Mouse (Mus musculus) retina, postnatal 7 days (tissue): ENCODE measurements at regions not wholly inside any gene's neighbourhood (a gene's known extent, or its start where the extent isn't known, plus 50 kb on each side); places are given as distances from the start of the nearest gene placed in this dataset.

ENCODE experiments used
- DNase-seq: peaks from one replicate; pipeline ENCODE4 v3.0.0-alpha.2; 2012; ENCODE audit warnings: low read depth, low spot score

DNA sequence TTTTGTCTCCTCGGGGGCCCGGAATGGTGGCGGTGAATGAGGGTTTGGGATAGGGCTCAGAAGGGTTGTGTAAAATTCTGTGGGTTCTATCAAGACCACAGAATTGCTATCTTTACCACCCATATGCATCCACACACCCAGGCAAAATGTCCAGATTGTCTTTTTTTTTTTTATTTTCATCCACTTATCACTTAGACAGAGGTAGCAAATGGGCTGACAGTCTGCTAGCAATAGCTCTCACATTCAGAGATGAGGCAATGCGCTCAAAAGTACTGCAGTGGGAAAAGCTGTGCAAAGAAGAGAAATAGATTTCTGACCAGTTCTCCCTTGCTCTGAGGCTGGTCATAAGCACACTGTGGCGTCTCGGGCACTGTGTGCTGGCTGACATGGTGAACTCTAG is 154.5 kb downstream of the Dad1 start:
- DNase-seq = no peak

DNA sequence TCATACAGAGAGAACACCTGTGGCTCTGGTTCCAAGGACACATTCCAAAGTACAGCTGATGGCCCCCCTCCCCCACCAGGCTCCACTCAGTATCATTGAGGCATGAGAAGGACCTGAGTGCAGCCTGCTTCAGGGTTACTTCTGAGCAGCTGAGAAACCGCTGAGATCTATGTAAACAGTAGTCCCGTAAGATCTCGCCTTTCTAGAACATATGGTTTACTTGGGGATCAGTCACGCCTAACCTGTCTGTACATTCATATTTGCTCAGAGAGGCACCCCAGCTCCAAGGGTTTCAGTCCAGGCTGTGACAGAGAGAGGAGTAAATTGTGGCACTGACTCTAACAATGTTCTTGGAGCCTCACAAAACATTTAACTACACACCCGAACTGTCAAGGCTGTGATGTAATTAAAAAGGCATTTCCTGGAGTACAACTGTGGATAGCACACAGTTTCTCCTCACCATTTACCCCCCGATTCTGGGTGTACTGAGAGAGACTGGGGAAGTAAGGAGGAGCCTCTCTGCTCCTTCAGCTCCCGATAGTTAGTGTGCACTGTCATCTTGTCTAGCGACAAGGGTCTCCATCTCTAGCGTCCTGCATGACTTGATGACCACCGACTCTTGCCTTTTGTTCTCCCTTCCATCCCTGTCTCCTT is 155.7 kb downstream of the Dad1 start:
- no peak for DNase-seq

DNA sequence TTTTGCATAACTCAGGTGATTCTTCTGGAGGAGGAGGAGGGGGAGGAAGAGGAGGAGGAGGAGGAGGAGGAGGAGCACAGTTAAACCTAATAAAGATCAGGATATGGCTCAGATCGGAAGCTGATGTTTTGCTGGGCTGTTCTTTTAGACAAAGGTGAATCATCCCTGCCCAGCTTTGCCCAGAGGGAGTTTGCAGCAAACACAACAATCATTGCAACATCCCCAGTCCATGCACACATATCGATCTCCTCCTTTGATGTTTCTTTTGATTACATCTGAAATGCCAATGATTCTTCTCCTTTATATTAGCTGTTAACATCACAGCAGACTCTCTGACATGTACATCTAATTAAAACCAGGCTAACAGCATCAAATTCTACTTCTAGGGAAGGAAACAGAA is 156.9 kb downstream of the Dad1 start:
- no peak for DNase-seq

DNA sequence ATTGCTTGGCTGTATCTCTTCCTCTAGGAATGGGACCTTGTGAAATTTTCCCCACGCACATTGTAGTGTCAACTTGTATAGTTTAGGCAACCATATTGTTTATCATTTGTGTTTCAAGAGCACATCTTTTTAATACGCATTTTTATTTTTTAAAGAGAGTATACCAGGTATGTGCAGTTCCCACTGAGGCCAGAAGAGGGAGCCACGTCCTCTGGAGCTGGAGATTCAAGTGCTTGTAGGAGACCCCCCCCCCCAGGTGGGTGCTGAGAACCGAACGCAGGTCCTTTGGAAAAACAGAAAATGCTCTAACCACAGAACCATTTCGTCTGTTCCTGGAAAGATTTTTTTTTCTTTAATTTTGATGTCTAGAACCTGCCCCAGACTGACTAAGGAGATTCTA is 161.5 kb downstream of the Dad1 start:
- DNase-seq = no peak

DNA sequence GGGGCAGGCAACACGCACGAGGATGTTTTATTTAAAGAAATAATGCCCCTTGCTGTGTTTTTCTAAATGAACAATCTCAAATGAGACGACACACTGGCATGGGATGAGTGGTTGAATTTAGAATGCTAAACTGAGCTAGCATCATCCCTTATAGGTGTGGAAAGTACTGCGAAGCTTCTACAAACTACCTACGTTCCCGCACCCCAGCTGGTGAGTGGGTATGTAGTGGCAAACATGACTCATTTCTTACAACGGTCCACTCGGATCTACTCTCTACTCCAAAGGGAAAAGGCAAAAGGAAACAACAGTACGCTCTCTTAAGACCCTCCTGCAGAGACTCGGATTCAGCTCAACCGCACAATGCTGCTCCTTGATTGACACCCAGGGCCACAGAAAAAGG is 167.2 kb downstream of the Dad1 start:
- DNase-seq = no peak

DNA sequence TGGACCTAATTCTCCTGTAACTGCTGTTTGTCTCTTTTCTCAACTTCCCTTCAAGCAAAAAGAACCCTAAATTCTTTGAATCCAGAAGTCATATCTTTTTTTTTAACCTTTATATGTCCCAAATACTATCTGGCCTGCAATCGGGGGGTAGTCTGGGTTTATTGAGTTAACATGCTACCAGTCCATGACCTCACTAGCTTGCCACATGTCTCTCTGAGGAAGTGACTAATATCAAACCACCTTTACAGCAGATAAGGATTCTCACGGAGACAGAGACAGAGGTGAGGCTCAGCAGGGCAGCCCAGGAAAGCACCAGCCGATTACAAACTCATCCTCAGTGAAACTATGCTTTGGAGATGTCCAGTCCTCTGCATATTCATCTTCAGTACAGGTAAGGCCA is 179.2 kb downstream of the Dad1 start:
- no peak for DNase-seq

DNA sequence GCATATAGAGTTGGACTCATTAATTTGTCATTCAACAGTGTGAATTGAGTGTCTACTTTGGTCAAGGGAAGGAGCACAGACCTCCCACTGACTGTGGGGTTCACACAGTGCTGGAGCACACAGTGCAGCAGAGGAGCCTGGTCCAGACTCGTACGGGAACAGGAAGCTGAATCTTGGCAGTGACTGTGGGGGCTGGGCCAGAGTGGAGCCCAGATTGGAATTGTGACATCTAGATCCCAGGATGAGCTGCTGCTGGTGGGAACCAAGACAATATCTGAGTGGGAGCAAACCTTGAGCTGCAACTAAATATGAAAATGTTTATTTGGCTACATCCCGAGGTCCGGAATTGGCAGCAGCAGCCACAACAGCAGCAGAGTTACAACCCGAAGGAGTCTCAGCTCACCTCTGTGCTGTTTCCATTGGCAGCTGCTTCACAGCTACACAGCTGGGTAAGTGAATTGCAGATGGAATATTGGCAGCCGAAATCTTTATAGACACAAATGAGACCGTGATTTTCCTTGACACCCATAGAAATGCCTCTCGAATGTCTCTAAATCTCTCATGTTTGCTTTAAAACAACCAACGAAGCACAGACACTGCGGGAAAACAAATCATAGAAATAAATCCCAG is 181.5 kb downstream of the Dad1 start:
- no peak for DNase-seq

DNA sequence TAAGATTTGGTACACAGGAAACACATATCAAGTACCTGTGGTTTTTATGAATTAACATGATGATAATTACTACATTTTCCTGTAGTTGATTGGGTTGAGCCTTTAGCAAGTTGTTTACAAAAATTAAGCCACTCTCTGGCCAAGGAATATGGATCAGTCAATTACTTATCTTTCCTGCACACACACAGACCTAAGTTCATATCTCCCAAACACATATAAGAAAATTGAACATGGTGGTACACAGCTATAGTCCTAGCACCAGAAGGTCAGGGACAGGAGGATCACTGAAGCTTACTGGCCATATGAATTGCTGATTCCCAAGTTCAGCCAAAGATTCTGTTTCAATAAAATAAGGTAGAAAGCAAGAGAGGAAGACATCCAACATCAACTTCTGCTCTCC is 183.7 kb downstream of the Dad1 start:
- DNase-seq = no peak

DNA sequence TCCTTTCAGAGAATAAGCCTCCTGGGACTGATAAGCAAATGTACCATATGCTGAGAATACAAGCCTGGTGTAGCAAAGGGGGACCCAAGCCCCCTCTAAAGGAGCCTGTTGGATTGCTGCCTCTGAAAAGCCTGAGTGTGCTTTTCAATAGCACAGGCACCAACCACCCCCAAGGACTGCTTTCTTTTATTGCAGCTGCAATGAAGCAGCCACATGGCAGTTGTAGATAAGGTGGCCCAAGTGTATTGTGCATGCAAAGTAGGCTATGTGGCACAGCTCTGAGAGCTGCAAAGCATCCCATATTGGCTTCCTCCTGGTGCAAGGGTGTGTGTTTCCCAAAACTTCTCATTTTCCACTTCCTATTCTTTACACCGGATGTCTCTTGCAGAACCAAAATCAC is 185.2 kb downstream of the Dad1 start:
- no peak for DNase-seq

DNA sequence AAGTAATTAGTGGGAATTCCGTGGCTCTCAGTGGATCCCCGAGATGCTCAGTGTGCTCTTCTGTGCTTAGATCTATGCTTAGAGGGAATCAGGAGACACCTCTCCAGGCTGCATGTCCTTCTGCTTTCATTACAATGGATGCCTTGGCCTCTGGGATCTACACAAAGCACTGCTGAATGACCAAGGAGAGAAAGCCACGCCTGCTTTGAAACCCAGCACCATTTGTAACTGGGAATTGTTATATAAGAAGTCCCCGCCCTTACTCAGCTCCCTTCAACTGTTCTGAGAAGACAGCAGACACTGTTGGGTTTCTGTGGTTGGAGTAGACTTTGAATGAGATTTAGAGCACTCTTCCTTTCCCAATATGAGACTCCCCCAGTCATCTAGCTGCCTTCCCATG is 188.4 kb downstream of the Dad1 start:
- no peak for DNase-seq

DNA sequence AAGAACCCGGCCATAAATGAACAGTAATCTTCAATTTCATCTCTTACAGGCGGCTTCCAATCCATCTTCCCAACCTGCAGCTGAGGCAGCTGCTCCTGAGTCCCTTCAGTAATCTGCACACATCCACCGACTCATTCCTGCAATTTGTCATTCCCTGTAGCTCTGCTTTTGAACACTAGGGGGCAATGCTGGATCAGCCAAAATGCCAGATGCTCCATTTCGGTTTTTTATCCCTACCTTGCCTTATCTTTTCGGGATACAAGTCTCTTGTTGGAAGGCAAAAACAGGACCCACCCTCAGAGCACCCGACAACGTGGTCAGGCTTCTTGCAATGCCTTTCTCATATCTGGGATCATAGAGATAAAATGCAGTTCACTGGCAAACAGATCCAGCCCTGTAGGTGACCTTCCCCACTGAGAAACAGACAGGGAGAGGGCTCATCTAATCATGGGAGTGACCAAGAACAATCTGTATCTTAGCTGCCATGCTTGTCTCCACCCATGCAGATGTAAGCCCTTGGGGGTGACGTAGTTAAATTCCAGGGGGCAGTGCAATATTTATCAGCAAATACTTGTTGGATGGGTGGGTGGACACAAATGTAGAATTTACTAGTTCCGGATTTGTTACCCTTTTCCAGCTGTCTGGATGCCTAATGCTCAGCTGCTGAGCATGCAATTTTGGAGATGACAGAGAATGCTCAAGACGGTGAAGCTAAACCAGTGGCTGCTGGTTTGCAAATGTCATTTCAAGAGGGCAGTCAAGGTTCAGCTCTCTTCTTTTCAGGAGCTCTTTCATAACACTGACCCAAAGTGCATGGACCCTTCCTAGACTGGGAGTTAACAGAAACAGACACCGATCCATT is 189.1 kb downstream of the Dad1 start:
- DNase-seq = peak; percentile 68

DNA sequence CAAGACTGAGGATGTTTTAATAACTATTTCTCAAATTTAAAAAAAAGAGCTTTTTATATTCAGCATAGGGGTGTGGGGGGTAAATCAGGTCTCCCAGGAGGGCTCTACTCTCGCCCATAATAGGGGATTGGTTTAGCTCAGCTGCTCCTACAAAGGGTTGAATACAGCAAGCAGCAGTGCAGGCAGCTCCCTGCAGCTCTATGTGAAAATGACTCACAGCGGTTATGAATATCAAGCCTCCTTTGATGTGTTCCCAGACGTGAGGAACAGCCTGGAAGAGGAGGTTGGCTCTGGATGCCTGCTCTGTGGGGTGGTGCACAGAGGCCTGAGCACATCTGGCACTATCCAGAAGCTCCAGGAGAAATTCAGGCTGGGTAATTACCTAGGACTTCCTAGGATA is 192.3 kb downstream of the Dad1 start:
- DNase-seq = no peak

DNA sequence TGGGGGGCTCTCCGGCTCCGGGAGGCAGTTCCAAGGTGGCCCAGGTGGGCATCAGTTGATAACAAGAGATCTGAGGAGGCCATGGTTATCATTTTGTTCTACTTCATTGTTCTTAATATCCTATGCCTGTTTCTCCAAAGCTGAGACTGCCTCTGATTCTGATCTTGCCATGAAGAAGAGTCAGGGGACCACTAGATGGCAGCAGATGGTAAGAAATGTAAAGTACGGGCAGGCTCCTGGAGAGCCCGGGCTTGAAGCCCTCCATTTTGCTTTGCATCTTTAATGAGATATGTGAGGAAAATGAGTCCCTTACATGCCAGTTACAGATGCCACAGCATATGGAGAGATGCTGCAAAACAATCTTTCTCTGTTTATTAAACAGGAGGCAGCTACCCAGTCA is 194.1 kb downstream of the Dad1 start:
- peak; percentile 82 for DNase-seq

DNA sequence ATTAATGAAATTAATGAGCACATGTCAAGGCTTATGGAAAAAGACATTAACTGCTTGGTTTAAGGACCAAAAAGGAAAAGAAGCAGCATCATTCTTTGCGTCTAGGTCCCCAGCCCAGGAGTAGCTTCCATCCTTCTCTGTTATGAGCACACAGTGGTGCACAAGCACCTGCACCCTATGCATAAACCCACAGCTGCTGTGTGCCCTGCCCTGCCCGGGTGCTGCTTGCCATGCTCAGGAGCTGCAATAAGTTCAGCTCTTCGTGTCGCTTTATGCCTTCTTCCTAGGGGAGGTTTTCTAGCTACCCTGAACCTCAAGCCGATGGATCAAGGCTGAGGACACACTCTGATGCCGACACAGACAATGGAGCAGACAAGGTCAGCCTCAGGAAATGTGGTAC is 194.8 kb downstream of the Dad1 start:
- no peak for DNase-seq

DNA sequence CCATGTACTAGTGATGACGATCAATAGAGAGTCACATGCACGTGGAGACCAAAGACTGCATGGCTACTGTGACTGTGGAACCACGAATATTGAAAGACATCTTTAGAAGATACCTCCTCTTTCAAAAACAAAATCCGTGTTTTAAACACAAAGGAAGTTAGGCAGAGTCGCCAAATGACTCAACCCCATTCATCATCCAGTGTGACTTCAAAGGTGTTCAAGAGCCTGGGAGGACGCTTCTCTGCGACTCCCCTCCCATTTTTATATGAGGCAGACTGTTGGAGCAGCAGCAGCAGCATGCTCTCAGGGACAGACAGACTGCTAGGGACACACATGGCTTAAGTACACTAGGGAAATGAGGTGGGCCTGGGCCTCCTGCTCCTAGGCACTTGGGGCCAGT is 197.2 kb downstream of the Dad1 start:
- DNase-seq = no peak

DNA sequence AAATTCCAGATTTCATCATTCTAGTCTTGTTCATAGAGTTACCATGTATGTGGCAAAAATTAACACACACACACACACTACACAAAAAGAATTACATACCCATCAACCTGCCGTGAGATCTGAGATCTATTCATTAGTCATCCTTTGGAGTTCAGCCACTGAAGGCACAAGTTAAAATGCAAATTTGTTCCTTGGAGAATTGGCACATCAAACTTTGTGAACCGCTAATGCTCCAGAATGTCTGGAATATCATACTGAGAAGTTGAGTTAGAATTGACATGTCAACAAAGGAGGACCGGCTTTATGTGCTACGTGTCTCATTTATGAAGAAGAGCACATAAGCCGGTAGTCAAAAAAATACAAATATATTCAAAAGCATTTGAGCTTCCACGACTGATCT is 198.5 kb downstream of the Dad1 start:
- no peak for DNase-seq

DNA sequence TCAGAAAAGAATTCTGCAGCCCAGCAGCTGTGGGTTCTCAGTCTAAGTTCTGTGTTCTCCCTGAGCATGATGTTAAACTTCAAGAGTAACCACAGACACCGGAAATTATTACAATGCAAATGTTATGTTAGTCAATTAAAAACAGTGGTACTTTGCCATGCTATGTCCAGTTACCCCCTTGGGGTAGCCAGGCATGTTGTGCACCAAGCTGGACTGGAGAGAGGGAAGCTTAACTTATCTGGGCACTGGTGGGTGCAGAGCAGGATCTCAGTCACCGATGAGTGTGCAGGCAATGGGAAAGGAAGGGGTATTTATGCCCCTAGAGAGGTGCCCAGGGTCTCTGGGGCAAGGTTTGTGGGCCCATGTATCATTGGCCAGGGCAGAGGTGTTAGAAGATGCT is 211.6 kb downstream of the Dad1 start:
- DNase-seq = no peak

DNA sequence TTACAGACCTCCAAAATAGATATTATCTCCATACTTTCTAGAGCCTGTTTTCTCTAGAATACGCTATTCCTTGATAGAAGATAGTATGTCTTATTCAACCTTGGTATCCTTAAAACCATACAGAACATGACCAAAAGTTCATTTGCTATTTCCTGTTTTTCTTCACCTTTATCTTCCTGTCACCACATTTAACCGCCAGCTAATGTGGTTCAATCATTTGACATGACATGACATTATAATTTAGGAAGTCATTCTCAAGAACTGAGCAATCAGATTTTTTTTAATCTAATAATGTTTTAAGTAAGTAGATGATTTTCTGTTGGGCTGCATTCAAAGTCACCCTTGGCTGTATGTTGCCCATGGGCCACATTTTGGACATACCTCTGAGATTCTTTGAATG is 213.3 kb downstream of the Dad1 start:
- DNase-seq = no peak

DNA sequence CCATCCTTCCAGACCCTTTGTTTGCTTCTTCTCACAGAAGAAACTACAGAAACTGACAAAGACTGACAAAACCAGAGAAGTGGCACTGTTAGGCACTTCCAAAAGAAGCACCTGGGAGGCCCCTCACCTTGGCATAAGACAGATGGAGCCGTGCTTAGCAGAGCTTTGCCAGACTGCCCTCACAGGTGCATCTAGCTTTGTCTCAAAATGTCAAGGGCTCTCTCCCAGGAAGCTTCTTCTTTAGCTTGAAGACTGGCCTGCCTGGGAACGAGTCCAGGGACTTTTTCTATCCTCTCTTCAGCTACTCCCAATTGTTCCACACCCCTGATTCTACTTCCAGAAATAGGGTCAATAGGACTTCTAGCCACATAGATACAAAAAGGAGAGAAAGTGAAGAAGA is 219.4 kb downstream of the Dad1 start:
- DNase-seq = no peak

DNA sequence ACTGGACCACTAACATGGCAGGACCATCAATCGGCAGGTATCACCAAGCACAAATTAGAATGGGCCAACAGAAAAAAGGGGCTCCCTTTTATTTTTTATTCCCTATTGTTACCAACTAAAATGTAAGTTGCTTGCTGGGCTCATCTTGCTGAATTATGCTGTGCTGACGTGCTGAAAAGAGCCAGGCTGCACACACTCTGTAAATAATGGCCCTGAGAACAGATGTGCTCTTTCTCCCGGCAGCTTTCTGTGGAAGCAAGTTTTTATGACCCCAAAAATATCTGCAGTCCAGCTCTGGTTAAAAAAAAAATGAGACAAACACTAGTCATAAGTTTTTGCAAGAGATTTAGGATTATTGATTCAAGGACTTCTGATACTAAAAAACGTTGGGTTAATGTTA is 230.4 kb downstream of the Dad1 start:
- DNase-seq = no peak

DNA sequence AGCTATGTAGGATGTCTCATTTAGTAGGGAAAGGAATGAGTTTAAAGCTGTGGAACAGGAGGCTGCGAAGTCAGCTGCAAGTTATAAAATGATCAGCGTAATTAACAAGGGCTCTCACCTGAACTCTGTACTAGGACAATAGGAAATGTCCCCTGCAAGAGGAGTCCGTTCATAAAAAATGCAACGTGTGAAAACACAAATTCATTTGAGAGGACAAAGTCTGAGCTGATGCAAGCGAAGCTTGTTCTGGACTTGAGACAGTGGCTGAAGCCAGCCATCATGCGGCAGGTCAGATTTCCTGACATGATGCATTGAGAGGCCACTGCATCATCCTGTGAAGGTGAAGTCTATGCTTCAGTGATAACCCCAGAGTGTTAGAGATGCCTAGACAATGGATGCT is 232.5 kb downstream of the Dad1 start:
- DNase-seq = no peak

DNA sequence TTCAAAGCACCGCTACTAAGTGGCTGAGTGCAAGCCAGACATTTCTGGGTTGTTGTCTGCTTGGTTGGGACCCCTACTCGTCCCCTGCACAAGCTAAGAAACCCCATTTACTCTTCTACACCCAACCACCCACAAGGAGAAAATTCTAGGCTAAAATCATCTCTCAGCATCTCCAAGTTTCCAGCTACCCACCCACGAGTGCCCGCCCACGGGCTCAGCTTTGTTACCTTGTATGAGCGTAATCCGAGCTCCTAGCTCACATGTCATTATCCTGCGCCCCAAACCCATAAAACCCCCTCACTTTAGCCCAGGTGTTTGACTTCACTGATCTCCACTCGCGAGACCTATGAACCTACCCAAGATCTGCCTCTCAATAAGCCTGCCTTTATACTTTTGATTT is 239.3 kb downstream of the Dad1 start:
- DNase-seq = no peak

DNA sequence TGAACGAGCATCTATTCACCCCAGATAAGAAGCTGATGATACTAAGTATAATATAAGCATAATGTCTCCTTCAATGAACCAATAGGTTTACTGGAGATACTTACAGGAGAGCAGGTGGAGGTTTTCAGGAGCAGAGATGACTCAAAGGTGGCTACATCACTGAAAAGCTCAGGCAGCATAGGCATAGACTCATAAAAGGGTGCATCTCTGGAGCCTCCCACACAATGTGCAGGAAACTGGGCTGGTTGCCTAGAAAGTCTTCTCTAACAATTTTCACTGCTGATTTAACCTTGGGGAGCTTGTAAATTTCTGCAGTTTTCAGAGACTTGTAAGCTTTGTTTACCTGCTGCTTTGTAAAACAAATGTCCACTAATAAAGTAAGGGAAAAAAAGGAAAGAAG is 251.8 kb downstream of the Dad1 start:
- no peak for DNase-seq
